Mouse (Mus musculus) heart, embryonic 10.5 days (tissue): ENCODE measurements around the gene Abi3. TPM values are rescaled to one million over a fixed set of nuclear protein-coding genes. Genes with fewer than 3 reads are reported as not detected.

Experiments
- DNase-seq: peaks from one replicate; pipeline ENCODE4 v3.0.0-alpha.2; 2017; ENCODE audit warnings: low spot score
- H3K27ac ChIP-seq: fragments of 300-500 bp; sonication (generic); 2 replicates; pipeline ENCODE4 v1.5.1; 2016; ENCODE audit warnings: mild to moderate bottlenecking
- H3K27me3 ChIP-seq: fragments of 300-500 bp; sonication (generic); 2 replicates; pipeline ENCODE4 v1.6.1; 2016; ENCODE audit warnings: mild to moderate bottlenecking; ENCODE audit not compliant: poor library complexity, insufficient read depth, severe bottlenecking
- H3K36me3 ChIP-seq: fragments of 300-500 bp; sonication (generic); 2 replicates; pipeline ENCODE4 v1.6.1; 2016; ENCODE audit warnings: mild to moderate bottlenecking, moderate library complexity
- H3K4me1 ChIP-seq: fragments of 300-500 bp; sonication (generic); 2 replicates; pipeline ENCODE4 v1.6.1; 2016; ENCODE audit warnings: mild to moderate bottlenecking
- H3K4me3 ChIP-seq: fragments of 300-500 bp; sonication (generic); 2 replicates; pipeline ENCODE4 v1.5.1; 2016; ENCODE audit warnings: mild to moderate bottlenecking, moderate library complexity
- H3K9me3 ChIP-seq: fragments of 300-500 bp; sonication (generic); 2 replicates; pipeline ENCODE4 v1.6.1; 2016; ENCODE audit warnings: mild to moderate bottlenecking, moderate library complexity
- WGBS: fragments of 180-500 bp; shearing (Covaris S2); methylation state at CpG from one replicate; pipeline ENCODE4 v1.1.7; 2016; 5-methylcytosine and 5-hydroxymethylcytosine counted together
- polyA plus RNA-seq: library from polyadenylated mRNA; unstranded; fragments of >200 nt; fragmentation: Nextera tagmentation; extraction: Ambion mirVana; gene quantifications from 2 replicates; pipeline ENCODE4 v1.2.1, GENCODE M21; 2016

Gene Abi3
- polyA plus RNA-seq, 1 experiment from 2014 or later = 26.6 TPM

- no peaks in the 10 kb centered on the region for H3K36me3 ChIP-seq
- H3K27ac ChIP-seq = no peak overlapping the region
- DNase-seq = no peak
- peaks cover 16% of the 10 kb centered on the region for H3K4me1 ChIP-seq
- H3K4me3 ChIP-seq = no peak overlapping the region
- 73% methylated on average over 4 of the region's 4 CpGs for WGBS
- no peaks in the 10 kb centered on the region for H3K9me3 ChIP-seq
- H3K27me3 ChIP-seq = 0 out of 2 replicates have a peak, but pooled peaks cover 1% of the 10 kb centered on the region
Measured at GRCm38 (mm10) chr11:95857306-95857705, 15.0 kb upstream of the Abi3 start.

GRCm38 (mm10) chr11:95853684-95854083 lies 11.4 kb upstream of the Abi3 start:
- no peaks in the 10 kb centered on the region for H3K9me3 ChIP-seq
- H3K4me1 ChIP-seq = peaks cover 9% of the 10 kb centered on the region; the same call in 1 of the 2 replicates
- no peak overlapping the region for H3K27ac ChIP-seq
- no peaks in the 10 kb centered on the region for H3K36me3 ChIP-seq
- 50% methylated on average over 5 of the region's 5 CpGs for WGBS
- peaks cover 8% of the 10 kb centered on the region; the same call in 1 of the 2 replicates for H3K27me3 ChIP-seq
- no peak overlapping the region for H3K4me3 ChIP-seq
- DNase-seq = no peak

- Histone ChIP-seq H3K27me3 (peaks cover 8% of the 10 kb centered on the region; the same call in 1 of the 2 replicates), H3K9me3 (no peaks in the 10 kb centered on the region), H3K36me3 (no peaks in the 10 kb centered on the region), H3K27ac (no peak overlapping the region), H3K4me1 (no peaks in the 10 kb centered on the region), H3K4me3 (no peak overlapping the region)
- 77% methylated on average over 2 of the region's 2 CpGs for WGBS
- DNase-seq = no peak
Measured at GRCm38 (mm10) chr11:95850898-95851297, 8.6 kb upstream of the Abi3 start.

- peak overlapping the region; percentile 56 for H3K4me3 ChIP-seq
- H3K36me3 ChIP-seq = no peaks in the 10 kb centered on the region
- H3K9me3 ChIP-seq = no peaks in the 10 kb centered on the region
- peaks cover 27% of the 10 kb centered on the region for H3K4me1 ChIP-seq
- no peak overlapping the region for H3K27ac ChIP-seq
- WGBS = 56% methylated on average over 4 of the region's 4 CpGs
- H3K27me3 ChIP-seq = peaks cover 39% of the 10 kb centered on the region
- no peak for DNase-seq
Measured at GRCm38 (mm10) chr11:95844935-95845334, 2.7 kb upstream of the Abi3 start.

GRCm38 (mm10) chr11:95843421-95843950 lies 1.2 kb upstream of the Abi3 start:
- peak overlapping the region; percentile 56 for H3K4me3 ChIP-seq
- peaks cover 39% of the 10 kb centered on the region for H3K27me3 ChIP-seq
- WGBS = 48% methylated on average over 6 of the region's 6 CpGs
- peaks cover 28% of the 10 kb centered on the region for H3K4me1 ChIP-seq
- DNase-seq = no peak
- no peaks in the 10 kb centered on the region for H3K36me3 ChIP-seq
- no peaks in the 10 kb centered on the region for H3K9me3 ChIP-seq
- peak overlapping the region; percentile 63 for H3K27ac ChIP-seq

GRCm38 (mm10) chr11:95842953-95843352 lies 677 bp upstream of the Abi3 start:
- Histone ChIP-seq H3K36me3 (no peaks in the 10 kb centered on the region), H3K27me3 (peaks cover 39% of the 10 kb centered on the region), H3K4me3 (peak overlapping the region; percentile 56), H3K4me1 (peaks cover 32% of the 10 kb centered on the region), H3K27ac (peak overlapping the region; percentile 63), H3K9me3 (no peaks in the 10 kb centered on the region)
- 44% methylated on average over 5 of the region's 5 CpGs for WGBS
- no peak for DNase-seq

- Histone ChIP-seq H3K4me3 (peak overlapping the region; percentile 56), H3K36me3 (peaks cover 1% of the 10 kb centered on the region; the same call in 1 of the 2 replicates), H3K27ac (peak overlapping the region; percentile 63), H3K9me3 (no peaks in the 10 kb centered on the region), H3K27me3 (peaks cover 39% of the 10 kb centered on the region), H3K4me1 (peaks cover 47% of the 10 kb centered on the region)
- 47% methylated on average over 10 of the region's 10 CpGs for WGBS
- DNase-seq = no peak
Measured at GRCm38 (mm10) chr11:95841498-95841830, 812 bp downstream of the Abi3 start.

- DNase-seq = no peak
- Histone ChIP-seq H3K9me3 (no peaks in the 10 kb centered on the region), H3K27me3 (peaks cover 44% of the 10 kb centered on the region), H3K4me3 (peak overlapping the region; percentile 56), H3K27ac (peak overlapping the region; percentile 63), H3K4me1 (peaks cover 53% of the 10 kb centered on the region), H3K36me3 (peaks cover 4% of the 10 kb centered on the region; the same call in 1 of the 2 replicates)
- WGBS = 55% methylated on average over 5 of the region's 5 CpGs
Measured at GRCm38 (mm10) chr11:95840694-95841497, 1.4 kb downstream of the Abi3 start.

GRCm38 (mm10) chr11:95838999-95839868 lies 3.0 kb downstream of the Abi3 start:
- no peaks in the 10 kb centered on the region for H3K9me3 ChIP-seq
- no peak for DNase-seq
- H3K27ac ChIP-seq = peak overlapping the region; percentile 4; the same call in 1 of the 2 replicates
- peaks cover 60% of the 10 kb centered on the region for H3K27me3 ChIP-seq
- H3K4me1 ChIP-seq = peaks cover 65% of the 10 kb centered on the region
- WGBS = 63% methylated on average over 8 of the region's 8 CpGs
- H3K36me3 ChIP-seq = peaks cover 4% of the 10 kb centered on the region; the same call in 1 of the 2 replicates
- H3K4me3 ChIP-seq = peak overlapping the region; percentile 56

GRCm38 (mm10) chr11:95838598-95838997 lies 3.7 kb downstream of the Abi3 start:
- peaks cover 64% of the 10 kb centered on the region for H3K27me3 ChIP-seq
- no peaks in the 10 kb centered on the region for H3K9me3 ChIP-seq
- peak overlapping the region; percentile 56; the same call in 1 of the 2 replicates for H3K4me3 ChIP-seq
- WGBS = 66% methylated on average over 4 of the region's 4 CpGs
- peaks cover 71% of the 10 kb centered on the region for H3K4me1 ChIP-seq
- peaks cover 4% of the 10 kb centered on the region; the same call in 1 of the 2 replicates for H3K36me3 ChIP-seq
- peak overlapping the region; percentile 4; the same call in 1 of the 2 replicates for H3K27ac ChIP-seq
- DNase-seq = no peak

- Histone ChIP-seq H3K4me1 (peaks cover 71% of the 10 kb centered on the region), H3K4me3 (peak within 1 kb of the TSS; percentile 32), H3K36me3 (peaks cover 14% of the 10 kb centered on the region; the same call in 1 of the 2 replicates), H3K27ac (peak within 1 kb of the TSS; percentile 71), H3K27me3 (peaks cover 64% of the 10 kb centered on the region), H3K9me3 (no peaks in the 10 kb centered on the region)
- DNase-seq = no peak
- 42% methylated on average over 10 of the region's 10 CpGs for WGBS
Measured at GRCm38 (mm10) chr11:95837059-95837458, 5.2 kb downstream of the Abi3 start, which contains the start of gene Gngt2. TSS of gene Gngt2 (plus strand) at chr11:95837216.

- WGBS = 64% methylated on average over 6 of the region's 6 CpGs
- DNase-seq = no peak
- Histone ChIP-seq H3K27ac (peak overlapping the region; percentile 71; the same call in 1 of the 2 replicates), H3K4me1 (peaks cover 70% of the 10 kb centered on the region), H3K9me3 (no peaks in the 10 kb centered on the region), H3K27me3 (peaks cover 64% of the 10 kb centered on the region), H3K4me3 (no peak overlapping the region), H3K36me3 (peaks cover 14% of the 10 kb centered on the region; the same call in 1 of the 2 replicates)
Measured at GRCm38 (mm10) chr11:95836433-95836832, 5.8 kb downstream of the Abi3 start.
